Mouse (Mus musculus) CH12.LX (cell line): ENCODE results near the gene Mamstr. TPM values are rescaled to one million over a fixed set of nuclear protein-coding genes. Genes with fewer than 3 reads are reported as not detected.

Experiments used
- DNase-seq: peaks from one replicate; pipeline ENCODE4 v3.0.0-alpha.2; 2013; ENCODE audit errors: extremely low read depth
- H3K27ac ChIP-seq: 2 replicates; pipeline ENCODE4 v1.5.1; 2012; ENCODE audit warnings: low read depth, mild to moderate bottlenecking, control low read depth, moderate library complexity; ENCODE audit not compliant: insufficient read depth
- H3K27me3 ChIP-seq: replicated peaks from 2 replicates; pipeline ENCODE3; 2012; ENCODE audit warnings: inconsistent platforms
- H3K36me3 ChIP-seq, 2 experiments: replicated peaks in 1 of 2; 2 replicates each; pipeline versions ENCODE3 to v1.6.1; 2012; ENCODE audit warnings: inconsistent platforms in 1 of 2, low read length in 1 of 2, mild to moderate bottlenecking in 1 of 2, mixed read lengths in 1 of 2, moderate library complexity in 1 of 2; ENCODE audit not compliant: control insufficient read depth in 1 of 2, insufficient read depth in 1 of 2
- H3K4me1 ChIP-seq, 2 experiments: 2 replicates each; pipeline ENCODE4 v1.6.1; 2012; ENCODE audit warnings: inconsistent platforms in 1 of 2, moderate library complexity in 1 of 2; ENCODE audit not compliant: insufficient read depth in 2 of 2, control insufficient read depth in 1 of 2
- H3K4me2 ChIP-seq: 2 replicates; pipeline ENCODE4 v1.6.1; 2012; ENCODE audit warnings: low read depth, mild to moderate bottlenecking, control low read depth; ENCODE audit not compliant: poor library complexity, insufficient read depth, severe bottlenecking
- H3K4me3 ChIP-seq, 3 experiments: fragments of 150-350 bp in 1 of 3; sonication (generic) in 1 of 3; replicated peaks in 1 of 3; 2 replicates each; pipeline versions ENCODE3 to v1.5.1; 2011 to 2012; ENCODE audit warnings: low read depth in 2 of 3, low read length in 2 of 3, mild to moderate bottlenecking in 2 of 3, moderate library complexity in 2 of 3, control low read depth in 1 of 3, improper control_type of control experiment in 1 of 3, inconsistent platforms in 1 of 3, mixed read lengths in 1 of 3; ENCODE audit not compliant: poor library complexity in 1 of 3
- H3K79me2 ChIP-seq: replicated peaks from 2 replicates; pipeline ENCODE4 v1.6.1; 2012; ENCODE audit warnings: mild to moderate bottlenecking, moderate library complexity; ENCODE audit not compliant: control insufficient read depth, poor library complexity, insufficient read depth, severe bottlenecking; ENCODE audit errors: extremely low read depth
- H3K9ac ChIP-seq: 2 replicates; pipeline ENCODE4 v1.6.1; 2012; ENCODE audit warnings: low read depth, mild to moderate bottlenecking, control low read depth, moderate library complexity; ENCODE audit not compliant: insufficient read depth
- H3K9me3 ChIP-seq: replicated peaks from 2 replicates; pipeline ENCODE3; 2012; ENCODE audit warnings: low read length, inconsistent platforms, mixed read lengths
- BHLHE40 ChIP-seq: IDR thresholded peaks from 2 replicates; pipeline ENCODE4 v1.6.1; 2011; ENCODE audit warnings: mild to moderate bottlenecking, low read depth, low read length, improper control_type of control experiment
- CHD2 ChIP-seq: IDR thresholded peaks from 2 replicates; pipeline ENCODE4 v1.6.1; 2011; ENCODE audit warnings: low read length, improper control_type of control experiment
- E2F4 ChIP-seq: IDR thresholded peaks from 2 replicates; pipeline ENCODE4 v1.6.1; 2011; ENCODE audit warnings: low read depth, low read length, improper control_type of control experiment; ENCODE audit not compliant: insufficient replicate concordance
- ETS1 ChIP-seq: conservative IDR thresholded peaks from 2 replicates; pipeline ENCODE4 v1.6.1; 2012; ENCODE audit warnings: low read depth, mild to moderate bottlenecking, inconsistent platforms, low read length, improper control_type of control experiment, moderate library complexity
- GABPA ChIP-seq: IDR thresholded peaks from 2 replicates; pipeline ENCODE4 v1.6.1; 2012; ENCODE audit warnings: low read depth, low read length, improper control_type of control experiment, inconsistent platforms; ENCODE audit not compliant: insufficient replicate concordance
- IRF4 ChIP-seq: IDR thresholded peaks from 2 replicates; pipeline ENCODE4 v1.6.1; 2014; ENCODE audit warnings: low read depth, mild to moderate bottlenecking, inconsistent platforms, low read length, improper control_type of control experiment
- MAZ ChIP-seq: IDR thresholded peaks from 2 replicates; pipeline ENCODE4 v1.6.1; 2012; ENCODE audit warnings: low read depth, mild to moderate bottlenecking, inconsistent platforms, low read length, improper control_type of control experiment, moderate library complexity
- MEF2A ChIP-seq: IDR thresholded peaks from 2 replicates; pipeline ENCODE4 v1.6.1; 2014; ENCODE audit warnings: low read depth, mild to moderate bottlenecking, inconsistent platforms, low read length, improper control_type of control experiment, borderline replicate concordance
- PAX5 ChIP-seq: IDR thresholded peaks from 2 replicates; pipeline ENCODE4 v1.6.1; 2012; ENCODE audit warnings: low read length, inconsistent platforms, mixed read lengths
- POLR2A ChIP-seq: IDR thresholded peaks from 2 replicates; pipeline ENCODE4 v1.6.1; 2011; ENCODE audit warnings: low read depth, mild to moderate bottlenecking, improper control_type of control experiment, low read length
- POLR2AphosphoS2 ChIP-seq: IDR thresholded peaks from 2 replicates; pipeline ENCODE4 v1.6.1; 2011; ENCODE audit warnings: low read depth, low read length, improper control_type of control experiment
- TBP ChIP-seq: conservative IDR thresholded peaks from 2 replicates; pipeline ENCODE4 v1.6.1; 2011; ENCODE audit warnings: low read depth, low read length, improper control_type of control experiment
- TCF12 ChIP-seq: IDR thresholded peaks from 2 replicates; pipeline ENCODE4 v1.6.1; 2014; ENCODE audit warnings: low read depth, mild to moderate bottlenecking, inconsistent platforms, low read length, improper control_type of control experiment
- UBTF ChIP-seq: IDR thresholded peaks from 2 replicates; pipeline ENCODE4 v1.6.1; 2012; ENCODE audit warnings: low read depth, mild to moderate bottlenecking, inconsistent platforms, low read length, improper control_type of control experiment, moderate library complexity
- USF2 ChIP-seq: conservative IDR thresholded peaks from 2 replicates; pipeline ENCODE4 v1.6.1; 2011; ENCODE audit warnings: low read depth, low read length, improper control_type of control experiment
- dilution Hi-C: fragments of 300-500 bp; cut with MboI; formaldehyde crosslinking; loops from 2 replicates; pipeline ENCODE4 v1.14.3; 2020; ENCODE audit warnings: low sequenced_read_pairs; ENCODE audit not compliant: extremely low pct_unique_long_range_greater_than_20kb, extremely low pct_ligation_motif_present
- in situ Hi-C: fragments of 300-500 bp; cut with MboI; formaldehyde crosslinking; loops from 3 replicates; pipeline ENCODE4 v1.14.3; 2019; ENCODE audit warnings: low sequenced_read_pairs, low pct_ligation_motif_present, low pct_unique_long_range_greater_than_20kb, mixed read lengths
- polyA plus RNA-seq: library from polyadenylated mRNA; unstranded; fragments of >175 nt; gene quantifications from 2 replicates; pipeline ENCODE4 v1.2.1, GENCODE M21; 2012; ENCODE audit warnings: low read depth; ENCODE audit not compliant: insufficient read length
- total RNA-seq, 2 experiments: library from RNA; depleted of rRNA; stranded (reverse); fragments of 300-350 nt in 1 of 2; fragments of >200 nt in 1 of 2; gene quantifications; 2 replicates each; pipeline ENCODE4 v1.2.3; 2012 to 2014

Gene Mamstr
- total and polyA plus RNA-seq, 3 experiments: 0.17 to 0.31 TPM; not detected in 1

- DNase-seq: no peak
- no peak overlapping the region for H3K9ac ChIP-seq
- peaks cover 33% of the 10 kb centered on the region for H3K9me3 ChIP-seq
- dilution Hi-C loops (no loop called here), in situ Hi-C loops (no loop called here)
- no peak overlapping the region for H3K4me2 ChIP-seq
- TF ChIP-seq POLR2AphosphoS2 (no peak), GABPA (no peak), TCF12 (no peak), E2F4 (no peak)
- H3K36me3 ChIP-seq: peaks cover 0 to 28% of the 10 kb centered on the region in 2 experiments
- no peaks in the 10 kb centered on the region for H3K79me2 ChIP-seq
- H3K4me3 ChIP-seq: no peak overlapping the region
- peaks cover 2 to 11% of the 10 kb centered on the region in 2 experiments; a peak in 3 of 4 replicates for H3K4me1 ChIP-seq
- H3K27ac ChIP-seq: no peak overlapping the region
- H3K27me3 ChIP-seq: no peaks in the 10 kb centered on the region
Measured at GRCm38 (mm10) chr7:45625481-45625880, 14.3 kb upstream of the Mamstr start.

DNA sequence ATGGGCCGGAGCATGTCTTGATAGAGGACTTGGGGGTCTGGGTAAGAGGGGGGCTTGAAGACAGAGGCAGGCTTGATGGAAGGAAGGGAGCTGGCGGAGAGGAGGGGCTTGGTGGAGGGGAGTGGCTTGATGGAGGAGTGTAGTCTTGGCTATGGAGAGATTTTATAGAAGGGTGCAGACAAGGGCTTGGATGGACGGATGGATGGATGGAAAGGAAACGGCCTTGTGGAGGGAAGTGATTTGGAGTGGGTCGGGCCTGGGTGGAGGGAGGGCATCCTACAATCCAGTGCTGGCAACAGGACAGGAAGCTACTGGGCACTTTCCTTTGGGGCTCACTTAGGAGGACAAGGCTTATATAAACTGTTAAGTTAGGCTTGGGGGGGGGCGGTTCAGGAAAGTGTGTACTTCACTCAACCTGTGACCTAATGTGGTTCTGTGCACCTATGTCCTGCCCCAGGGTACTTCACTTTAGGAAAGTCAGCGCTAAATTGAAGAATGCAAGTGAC, 13.2 kb upstream of the Mamstr start:
- TF ChIP-seq BHLHE40 (no peak), GABPA (no peak), ETS1 (no peak), E2F4 (no peak), UBTF (no peak), POLR2AphosphoS2 (no peak), TBP (no peak), USF2 (no peak), PAX5 (no peak), MAZ (no peak), POLR2A (no peak), MEF2A (no peak), TCF12 (no peak), IRF4 (no peak), CHD2 (no peak)
- TF ChIP-seq, all 38 proteins: peak for 0
- peaks cover 0 to 2% of the 10 kb centered on the region in 2 experiments; a peak in 2 of 4 replicates for H3K4me1 ChIP-seq
- H3K27me3 ChIP-seq: no peaks in the 10 kb centered on the region
- in situ Hi-C loops: no loop called here
- H3K9ac ChIP-seq: no peak overlapping the region
- no peak overlapping the region for H3K4me3 ChIP-seq
- H3K27ac ChIP-seq: no peak overlapping the region
- H3K36me3 ChIP-seq: peaks cover 0 to 21% of the 10 kb centered on the region in 2 experiments
- H3K79me2 ChIP-seq: no peaks in the 10 kb centered on the region
- H3K4me2 ChIP-seq: no peak overlapping the region
- no peak for DNase-seq
- dilution Hi-C loops: no loop called here
- peaks cover 35% of the 10 kb centered on the region for H3K9me3 ChIP-seq
